Mouse (Mus musculus): ENCODE measurements around the gene Sipa1l2.
A peak's percentile ranks its signal among the peaks of the same experiment; 100 is the strongest.
"Not testable (repeated sequence)": the region's sequence is repeated elsewhere in the genome, so short reads cannot be mapped to it uniquely, and the experiment has no call there.

The Sipa1l2 gene

DNA sequence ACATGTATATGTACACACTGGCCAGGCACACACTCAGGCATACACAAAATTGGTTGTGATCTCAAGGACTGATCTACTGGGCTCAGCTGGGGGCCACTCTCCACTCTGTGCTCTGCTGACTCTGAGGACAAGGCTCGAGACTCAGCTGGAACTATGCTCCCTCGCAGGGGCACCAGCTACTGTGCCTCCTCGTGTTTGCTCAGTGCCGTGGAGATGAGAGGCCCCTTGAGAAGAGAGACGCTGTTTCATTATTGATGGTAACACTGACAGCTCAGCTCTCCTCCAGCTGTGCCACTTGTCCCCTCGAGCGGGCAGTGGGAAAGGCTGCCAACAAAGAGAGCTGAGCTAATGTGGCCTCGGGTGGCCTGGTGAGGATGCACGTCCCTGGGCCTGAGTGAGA, 161.9 kb downstream of the Sipa1l2 start:
- no peak for DNase-seq (ENCODE audit: low spot score in 2 of 2)

DNA sequence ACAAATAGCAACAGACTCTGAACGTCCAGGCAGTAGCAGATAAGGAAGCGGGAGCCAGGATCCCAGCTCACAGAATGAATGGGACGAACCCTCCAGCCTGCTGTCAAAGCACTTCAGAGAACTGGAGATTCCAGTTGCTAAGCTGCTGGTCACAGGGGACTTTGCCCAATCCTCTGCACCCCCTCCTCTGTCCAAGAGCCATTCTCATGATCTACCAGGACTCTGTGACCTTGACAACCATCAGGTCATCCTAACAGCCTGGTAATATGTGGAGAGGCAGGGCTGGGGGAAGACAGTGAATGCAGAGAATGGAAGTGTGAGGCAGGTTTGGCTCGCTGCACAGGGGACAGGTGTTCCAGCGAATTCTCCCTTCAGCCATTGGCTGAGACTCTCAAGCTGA, 163.2 kb downstream of the Sipa1l2 start:
- DNase-seq (ENCODE audit: low spot score in 2 of 2) = no peak

DNA sequence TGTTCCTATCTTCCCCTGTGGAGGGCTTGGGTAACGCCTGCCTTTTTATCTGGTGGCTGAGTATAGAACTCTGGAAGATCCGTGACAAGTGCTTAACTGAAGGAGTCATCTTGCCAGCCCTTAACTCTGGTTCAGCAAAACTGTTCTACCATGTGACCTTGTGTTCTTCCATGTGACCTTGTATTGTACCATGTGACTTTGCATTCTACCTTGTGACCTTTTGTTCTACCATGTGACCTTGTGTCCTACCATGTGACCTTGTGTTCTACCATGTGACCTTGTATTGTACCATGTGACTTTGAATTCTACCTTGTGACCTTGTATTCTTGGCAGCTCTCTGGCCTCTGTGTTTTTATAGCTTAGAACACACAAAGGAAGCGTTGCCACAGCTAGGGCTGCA, 168.3 kb downstream of the Sipa1l2 start:
- no peak for DNase-seq (ENCODE audit: low spot score in 2 of 2)

DNA sequence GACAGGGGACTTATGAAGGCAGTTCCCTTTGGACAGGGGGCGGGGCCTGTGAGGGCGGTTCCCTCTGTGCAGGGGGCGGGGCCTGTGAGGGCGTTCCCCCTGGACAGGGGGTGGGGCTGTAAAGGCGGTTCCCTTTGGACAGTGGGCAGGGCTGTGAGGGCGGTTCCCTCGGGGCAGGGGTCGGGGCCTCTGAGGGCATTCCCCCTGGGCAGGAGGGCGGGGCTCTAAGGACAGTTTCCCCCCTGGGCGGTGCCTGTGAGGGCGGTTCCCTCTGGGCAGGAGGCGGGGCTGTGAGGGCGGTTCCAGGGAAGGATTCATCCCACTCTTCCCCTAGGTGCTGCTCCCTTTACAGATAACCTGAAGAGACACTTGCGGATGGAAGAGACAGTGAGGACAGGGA, 171.6 kb downstream of the Sipa1l2 start:
- DNase-seq (ENCODE audit: low spot score in 2 of 2) = no peak

DNA sequence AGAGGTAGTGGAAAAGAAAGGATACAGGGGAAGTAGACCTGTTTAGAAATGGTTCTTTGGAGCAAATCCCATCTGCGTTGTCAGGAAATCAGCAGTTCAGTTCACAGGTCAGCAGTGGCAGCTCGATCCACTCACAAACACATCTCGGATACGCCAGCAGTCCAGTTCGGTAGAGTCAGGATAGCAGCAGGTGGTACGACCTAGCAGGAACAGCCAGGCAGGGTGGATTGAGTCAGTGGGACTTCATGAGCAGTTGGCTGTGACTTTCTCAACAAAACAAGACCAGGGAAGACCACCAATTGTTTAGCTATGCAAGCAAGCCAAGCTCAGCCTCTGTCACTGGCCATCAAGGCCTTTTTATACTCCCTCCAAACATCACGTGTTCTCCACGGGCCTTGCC, 173.9 kb downstream of the Sipa1l2 start:
- DNase-seq (ENCODE audit: low spot score in 2 of 2) = not testable (repeated sequence)

DNA sequence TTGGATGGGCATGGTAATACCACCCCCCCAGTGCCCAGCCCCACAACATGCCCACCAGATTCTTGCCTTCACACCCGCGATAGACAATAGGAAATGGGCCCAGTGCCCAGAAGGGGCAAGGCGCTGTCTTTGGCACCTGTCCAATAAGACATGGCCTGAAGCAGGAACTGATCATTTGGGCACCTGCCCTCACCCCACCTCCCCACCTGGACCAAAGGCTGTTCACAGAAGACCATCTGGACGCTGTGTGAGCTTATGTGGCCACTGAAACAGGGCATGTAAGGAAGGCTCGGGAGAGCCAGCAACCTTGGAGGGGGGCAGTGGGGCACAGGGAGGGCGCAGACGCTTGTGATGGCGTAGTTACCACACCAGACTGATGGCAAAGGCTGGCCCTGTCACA, 174.6 kb downstream of the Sipa1l2 start:
- DNase-seq (ENCODE audit: low spot score in 2 of 2) = no peak

DNA sequence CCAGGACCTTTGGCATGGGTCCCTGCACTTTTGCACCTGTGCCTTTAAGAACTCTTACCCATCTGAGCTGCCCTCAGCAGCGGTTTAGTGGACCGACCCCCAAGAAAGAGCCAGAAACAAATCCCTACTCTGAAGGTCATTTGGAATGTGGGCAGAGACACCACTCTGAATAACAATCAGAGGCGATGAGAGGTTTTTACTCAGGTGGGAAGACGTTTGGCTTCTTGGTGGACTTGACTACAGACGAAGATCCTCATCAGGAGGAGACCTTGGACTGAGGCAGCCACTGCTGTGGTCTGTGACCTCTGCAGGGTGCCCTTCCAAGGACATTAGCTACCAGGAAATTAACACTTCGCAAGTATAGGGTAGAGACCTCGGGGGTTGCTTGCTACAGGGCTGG, 177.9 kb downstream of the Sipa1l2 start:
- DNase-seq (ENCODE audit: low spot score in 2 of 2) = no peak

DNA sequence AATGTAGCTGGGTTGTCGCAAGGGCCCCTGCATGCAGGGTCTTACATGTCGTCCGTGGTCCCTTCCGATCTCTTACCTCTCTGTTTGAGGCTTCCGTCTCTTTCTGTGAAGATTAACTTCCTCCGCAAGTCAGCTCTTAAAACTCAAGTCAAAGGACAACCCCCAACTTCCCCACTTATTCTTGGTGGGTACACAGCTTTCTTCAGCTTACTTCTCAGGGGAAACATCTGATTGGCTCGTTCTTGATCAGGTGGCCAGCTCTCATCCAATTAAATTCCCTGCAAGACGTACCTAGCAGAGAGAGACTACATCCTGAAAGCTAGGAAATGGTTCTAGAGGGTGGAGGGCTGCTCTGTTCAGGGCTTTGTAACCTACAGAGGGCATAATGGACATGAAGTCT, 178.3 kb downstream of the Sipa1l2 start:
- no peak for DNase-seq (ENCODE audit: low spot score in 2 of 2)

DNA sequence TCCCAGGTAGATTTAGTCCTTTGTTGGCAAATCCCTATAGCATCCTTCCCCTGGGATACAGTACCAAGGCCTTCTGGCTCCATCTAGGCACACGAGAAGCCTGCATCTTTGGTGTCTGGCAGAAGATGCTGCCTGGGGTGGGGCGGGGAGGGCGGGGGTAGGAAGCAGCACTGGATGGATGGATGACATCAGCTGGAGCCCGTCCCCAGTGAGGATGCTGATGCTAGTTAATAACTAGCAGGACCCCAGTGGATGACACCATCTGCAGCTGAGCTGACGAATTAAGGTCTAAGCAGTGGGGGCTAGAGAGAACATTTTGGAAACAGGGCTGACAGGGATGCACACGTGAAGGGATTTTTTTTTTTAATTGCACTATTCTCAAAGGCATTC, 179.1 kb downstream of the Sipa1l2 start:
- no peak for DNase-seq (ENCODE audit: low spot score in 2 of 2)

DNA sequence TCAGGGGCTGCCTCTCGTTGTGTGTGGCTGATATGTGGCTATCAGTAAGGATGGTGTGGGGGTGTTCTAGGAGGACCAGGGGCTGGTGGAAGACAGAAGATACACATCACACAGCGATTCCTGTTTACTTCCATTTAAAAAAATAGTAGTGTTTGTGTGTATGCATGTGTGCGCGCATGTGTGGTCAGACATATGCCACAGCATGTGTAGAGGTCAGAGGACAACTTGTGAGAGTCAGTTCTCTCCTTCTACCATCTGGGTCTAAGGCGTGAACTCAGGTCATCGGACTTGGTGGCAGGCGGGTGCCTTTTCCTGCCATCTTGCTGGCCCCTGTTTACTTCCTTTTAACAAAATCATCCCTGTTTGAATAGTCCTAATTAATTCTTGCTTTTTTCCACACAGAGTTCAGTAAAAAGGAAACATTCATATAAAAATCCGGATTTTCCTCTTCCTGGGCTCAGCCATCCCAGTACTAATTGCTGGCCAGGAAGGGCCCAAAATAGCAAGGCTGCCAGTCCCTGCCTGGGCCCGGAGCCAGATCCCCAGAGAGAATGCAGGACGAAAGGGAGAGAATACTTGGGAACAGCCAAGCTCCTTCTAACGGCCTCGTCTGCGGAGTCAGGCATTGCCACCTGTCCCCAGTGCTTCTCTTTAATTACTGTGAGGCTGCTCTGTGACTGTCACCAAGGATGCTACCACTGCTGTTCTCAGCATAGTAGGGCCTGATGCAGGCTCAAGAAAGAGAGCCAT, 179.7 kb downstream of the Sipa1l2 start:
- DNase-seq (ENCODE audit: low spot score in 2 of 2) = peak; percentile 68 to 71

DNA sequence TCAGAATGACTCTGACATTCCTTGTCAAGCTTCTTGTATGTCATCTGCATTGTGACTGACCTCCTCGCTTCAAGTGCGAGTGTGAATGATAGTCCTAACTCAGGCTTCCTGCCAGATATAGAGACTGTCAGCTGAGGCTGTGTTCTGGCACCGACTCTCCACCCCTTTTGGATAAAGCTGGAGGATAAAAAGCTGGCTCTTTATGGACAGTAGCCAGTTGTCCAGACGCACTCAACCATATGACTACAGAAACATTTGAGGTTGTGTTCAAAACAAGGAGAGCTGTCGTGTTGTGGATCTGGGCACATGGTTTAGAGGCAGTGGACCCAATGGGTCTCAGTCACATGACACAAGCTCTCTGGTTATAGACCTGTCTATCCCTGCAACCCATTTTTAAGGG, 180.3 kb downstream of the Sipa1l2 start:
- peak in 1 of 2 experiments; percentile 15 for DNase-seq (ENCODE audit: low spot score in 2 of 2)

DNA sequence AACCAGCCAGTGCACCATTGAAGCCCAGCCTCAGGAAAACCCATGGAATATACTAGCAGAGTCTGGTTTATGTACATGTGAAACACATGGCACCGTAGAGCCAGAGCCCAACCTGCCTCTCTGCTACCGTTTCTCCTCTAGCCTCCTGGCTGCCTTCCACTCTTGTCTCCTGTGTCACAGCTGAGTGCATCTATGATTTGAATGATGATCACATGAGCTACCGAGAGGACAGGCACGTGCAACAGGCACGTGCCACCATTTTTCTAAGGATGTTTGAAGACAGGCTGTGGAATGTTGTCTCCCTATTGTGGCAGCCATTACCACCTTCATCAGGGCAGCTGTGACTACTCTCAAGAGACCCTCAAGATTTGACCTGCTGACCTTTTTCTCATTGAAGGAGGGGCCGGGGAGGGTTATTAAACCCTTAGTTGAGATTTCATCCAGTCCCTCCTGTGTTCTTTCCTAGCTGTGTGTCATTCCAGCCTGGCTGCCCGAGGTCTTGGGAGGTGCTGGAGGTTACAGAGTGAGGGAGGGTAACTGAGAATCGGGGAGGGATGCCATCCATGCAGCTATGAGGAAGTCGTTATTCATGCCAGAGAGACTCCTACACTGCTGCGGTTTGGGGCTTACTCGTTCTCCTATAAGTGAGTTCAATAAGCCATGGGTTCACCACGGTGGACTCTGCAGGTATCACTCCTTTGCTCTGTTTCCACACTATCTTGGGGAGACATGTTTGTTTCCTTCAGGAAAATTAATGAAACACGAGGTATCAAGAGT, 181.0 kb downstream of the Sipa1l2 start:
- DNase-seq (ENCODE audit: low spot score in 2 of 2) = no peak

DNA sequence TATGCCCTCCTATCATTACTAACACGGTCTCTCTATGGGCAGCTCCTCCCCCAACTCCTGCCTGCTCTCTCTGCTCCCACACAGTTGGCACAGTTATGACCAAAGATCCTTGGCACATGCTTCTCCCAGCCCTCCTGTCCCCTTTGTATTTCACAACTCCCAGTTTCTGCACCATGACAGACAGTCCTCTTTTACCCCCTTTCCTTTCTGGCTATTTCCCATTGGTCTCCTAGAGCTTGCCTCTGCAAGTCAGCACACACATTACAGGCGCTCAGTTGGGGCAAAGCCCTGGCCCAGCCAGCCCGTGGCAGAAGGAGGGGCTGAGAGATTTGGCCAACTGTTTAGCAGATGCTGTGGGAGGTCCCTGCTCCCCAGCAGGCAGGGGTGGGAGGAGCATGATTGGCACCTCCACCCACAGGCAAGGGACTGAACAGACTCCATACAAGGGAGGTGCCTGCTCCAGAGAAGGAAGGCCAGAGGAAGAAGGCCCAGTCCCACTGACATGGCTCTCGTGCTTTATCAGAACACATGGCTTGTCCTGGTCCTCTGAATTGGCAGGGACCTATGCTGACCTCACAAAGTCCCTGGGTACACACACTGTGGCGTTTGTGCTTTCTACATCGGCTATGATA, 184.0 kb downstream of the Sipa1l2 start:
- peak; percentile 47 to 58 for DNase-seq (ENCODE audit: low spot score in 2 of 2)

DNA sequence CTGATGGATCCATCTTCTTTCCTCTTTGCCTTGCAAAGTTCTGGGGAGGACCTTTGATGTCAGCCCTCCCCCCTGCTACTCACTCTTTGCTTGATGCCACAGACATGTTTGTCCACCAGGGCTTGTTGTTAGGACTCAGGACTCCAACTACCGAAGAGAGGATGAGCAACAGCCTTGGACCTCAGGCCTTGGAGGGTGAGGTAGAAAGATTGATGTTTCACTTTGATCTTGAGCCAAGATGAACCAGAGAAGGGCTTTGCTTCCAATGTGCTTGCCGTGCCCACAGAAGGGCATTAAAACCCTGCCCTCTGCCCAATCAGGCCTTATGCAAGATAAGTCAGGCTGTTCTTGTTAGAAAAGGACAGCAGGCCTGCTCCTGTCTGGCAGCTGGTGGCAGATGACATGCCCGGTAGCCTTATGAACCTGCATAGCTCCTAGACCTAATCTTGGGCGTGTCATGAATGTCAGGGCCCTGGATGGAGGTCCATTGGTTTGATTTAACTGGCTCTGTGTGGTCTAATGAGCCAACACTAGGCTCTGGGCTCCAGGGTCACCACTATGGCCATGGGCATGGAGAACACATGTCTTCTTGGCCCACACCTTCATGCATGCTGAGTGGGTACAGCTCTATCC, 184.9 kb downstream of the Sipa1l2 start:
- no peak for DNase-seq (ENCODE audit: low spot score in 2 of 2)

DNA sequence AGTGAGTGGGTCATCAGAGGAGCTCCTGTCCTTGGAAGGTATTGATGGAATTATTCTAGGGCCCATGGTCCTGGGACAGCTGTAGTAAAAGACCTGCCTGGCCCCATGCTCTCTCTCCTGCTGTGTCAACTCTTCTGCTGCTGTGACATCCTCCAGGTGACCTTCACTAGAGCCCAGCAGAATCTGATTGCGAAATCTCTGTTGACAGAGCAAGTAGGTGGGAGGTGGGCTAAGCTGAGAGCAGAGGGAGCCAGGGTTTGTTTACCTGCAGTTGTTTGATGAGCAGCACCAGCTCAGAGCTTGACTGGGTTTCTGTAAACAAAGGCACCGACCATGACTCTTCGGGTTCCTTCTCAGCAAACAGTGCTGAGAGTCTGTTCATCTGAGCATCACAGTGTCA, 187.9 kb downstream of the Sipa1l2 start:
- no peak for DNase-seq (ENCODE audit: low spot score in 2 of 2)

DNA sequence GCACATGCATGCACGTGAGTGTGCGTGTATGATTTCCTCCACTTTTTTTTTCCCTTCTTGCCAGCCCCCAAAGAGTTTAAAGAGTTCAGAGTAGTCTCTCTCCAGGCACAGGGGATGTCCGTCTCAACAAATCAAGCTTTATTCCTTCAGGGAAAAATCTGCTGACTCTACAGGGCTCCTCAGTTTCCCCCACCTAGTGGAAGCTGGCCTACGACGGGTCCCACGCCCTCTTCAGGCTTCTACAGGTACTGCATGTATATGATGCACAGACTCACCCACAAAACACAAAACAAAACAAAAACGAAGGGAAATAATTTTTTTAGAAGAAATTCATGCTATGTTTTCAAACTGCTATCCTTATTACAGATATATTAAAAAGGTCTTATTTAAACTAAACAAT, 189.7 kb downstream of the Sipa1l2 start:
- no peak for DNase-seq (ENCODE audit: low spot score in 2 of 2)

DNA sequence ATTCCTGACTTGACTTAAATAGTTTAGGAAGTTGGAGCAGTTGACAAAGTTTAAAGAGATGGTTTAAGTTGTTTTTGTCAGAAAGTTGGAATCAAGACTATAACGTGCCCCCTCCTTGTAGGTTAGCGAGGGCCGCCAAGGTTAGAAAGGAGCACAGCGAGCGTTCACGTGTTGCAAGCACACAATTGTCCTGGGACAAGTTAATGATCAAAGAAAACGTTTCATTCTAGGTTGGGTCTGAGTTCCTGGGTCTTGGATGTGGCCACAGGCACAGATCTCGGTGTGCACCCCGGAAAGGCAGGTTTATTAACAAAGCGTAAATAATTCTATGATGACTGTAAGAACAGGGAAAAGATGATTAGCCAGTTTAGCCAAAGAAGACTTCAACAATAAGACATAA, 190.5 kb downstream of the Sipa1l2 start:
- DNase-seq (ENCODE audit: low spot score in 2 of 2) = no peak

DNA sequence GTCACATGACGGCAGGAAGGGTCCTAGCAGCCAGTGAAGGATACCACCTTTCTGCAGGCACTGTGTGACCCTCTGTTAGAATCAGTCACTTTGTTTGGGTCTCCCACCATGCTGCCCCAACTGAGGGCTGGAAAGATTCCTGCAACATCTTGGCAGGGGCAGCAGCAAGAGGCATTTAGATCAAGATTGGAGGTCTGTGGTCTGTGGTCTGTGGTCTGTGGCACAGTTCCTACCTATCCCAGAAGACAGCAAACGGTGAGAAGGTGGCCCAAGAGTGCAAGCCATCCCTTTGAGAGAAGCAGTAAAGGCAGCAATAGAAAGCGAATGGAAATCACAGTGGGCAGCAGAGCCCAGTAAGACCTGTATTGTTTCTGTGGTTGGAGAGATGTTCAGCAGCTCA, 191.9 kb downstream of the Sipa1l2 start:
- no peak for DNase-seq (ENCODE audit: low spot score in 2 of 2)

DNA sequence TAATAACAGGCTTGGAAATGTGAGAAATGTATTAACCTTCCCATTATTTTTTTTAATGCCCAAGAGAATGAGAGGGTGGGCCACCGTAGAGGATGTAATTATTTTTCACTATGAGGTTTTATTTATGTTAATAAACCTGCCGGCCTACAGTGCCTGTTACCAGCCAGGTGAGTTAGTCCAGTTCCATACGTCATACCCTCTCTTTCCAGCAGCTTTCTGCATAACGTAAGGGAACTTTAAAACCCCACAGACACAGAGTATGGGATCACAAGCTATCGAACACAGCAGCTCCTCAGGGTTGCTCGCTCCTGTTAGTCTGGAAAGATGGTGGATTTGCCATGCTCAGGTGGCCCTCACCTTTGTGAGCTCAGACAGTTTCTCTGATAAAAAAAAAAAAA, 193.2 kb downstream of the Sipa1l2 start:
- DNase-seq (ENCODE audit: low spot score in 2 of 2) = no peak

DNA sequence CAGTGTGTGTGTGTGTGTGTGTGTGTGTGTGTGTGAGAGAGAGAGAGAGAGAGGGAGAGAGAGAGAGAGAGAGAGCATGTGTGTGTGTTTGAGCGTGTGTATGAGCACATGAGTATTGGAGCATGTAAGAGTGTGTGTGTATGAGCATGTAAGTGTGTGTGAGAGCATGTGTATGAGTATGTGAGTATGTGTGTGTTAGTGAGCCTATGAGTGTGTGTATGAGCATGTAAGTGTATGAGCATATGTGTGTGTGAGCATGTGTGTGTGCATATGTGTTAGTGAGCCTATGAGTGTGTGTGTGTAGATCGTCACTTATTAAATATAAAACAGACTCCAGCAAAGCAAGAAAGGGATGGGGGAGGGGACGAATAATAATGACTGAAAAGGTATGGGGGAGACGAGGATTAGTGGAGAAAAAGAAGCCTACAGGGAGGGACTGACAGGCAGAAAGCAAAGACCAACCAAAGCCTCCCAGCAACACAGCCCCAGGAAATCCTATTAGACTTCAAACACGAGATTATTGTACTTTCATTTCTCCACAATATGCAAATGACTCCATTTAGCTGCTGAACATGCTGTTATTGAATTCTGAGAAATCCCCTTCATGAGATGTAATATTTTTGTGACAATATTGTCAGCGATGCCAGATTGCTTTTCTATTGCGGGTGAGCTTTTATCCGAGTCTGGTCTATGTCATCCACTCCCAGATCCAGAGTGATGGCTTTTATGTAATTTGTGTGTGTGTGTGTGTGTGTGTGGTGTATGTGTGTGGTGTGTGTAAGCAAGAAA, 193.8 kb downstream of the Sipa1l2 start:
- no peak for DNase-seq (ENCODE audit: low spot score in 2 of 2)

DNA sequence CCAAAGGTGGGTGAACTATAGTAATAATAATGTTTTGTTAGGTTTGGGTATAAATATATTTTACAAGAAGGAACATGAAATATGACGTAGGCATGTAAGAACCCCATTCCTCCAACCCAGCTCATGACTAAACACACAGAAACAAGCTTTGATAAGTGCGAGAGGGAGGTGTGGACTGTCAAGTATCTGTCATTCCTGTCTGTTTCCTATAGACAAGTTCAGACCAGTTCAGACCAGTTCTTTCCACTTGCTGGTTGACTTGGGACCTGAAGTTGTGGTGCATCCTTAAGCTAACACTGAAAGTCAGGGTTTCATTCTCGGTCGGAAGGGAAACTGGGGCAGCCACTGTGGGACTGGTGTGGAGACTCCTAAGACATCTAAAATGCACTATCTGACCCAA, 197.0 kb downstream of the Sipa1l2 start:
- no peak for DNase-seq (ENCODE audit: low spot score in 2 of 2)
